Mouse (Mus musculus) megakaryocyte-erythroid progenitor cell, adult 5-6 weeks (primary cell): ENCODE data around the gene Zfp426. TPM values are rescaled to one million over a fixed set of nuclear protein-coding genes. Genes with fewer than 3 reads are reported as not detected.

Source experiments
- ATAC-seq: replicated peaks from 2 replicates; pipeline ENCODE4 v1.8.0; 2016; ENCODE audit warnings: mild to moderate bottlenecking, inconsistent platforms; ENCODE audit not compliant: severe bottlenecking, poor library complexity, low FRiP score, low TSS enrichment
- total RNA-seq, 2 experiments: library from RNA; stranded (forward) in 1 of 2; stranded (reverse) in 1 of 2; fragments of 200-1000, 215-1000 nt in 1 of 2; fragments of >200 nt in 1 of 2; fragmentation: Nextera tagmentation in 1 of 2; gene quantifications; 2 replicates each; pipeline ENCODE4 v1.2.3; 2014 to 2017

The Zfp426 gene
- total RNA-seq, 2 experiments from 2014 or later = 19.6 to 22.3 TPM

DNA sequence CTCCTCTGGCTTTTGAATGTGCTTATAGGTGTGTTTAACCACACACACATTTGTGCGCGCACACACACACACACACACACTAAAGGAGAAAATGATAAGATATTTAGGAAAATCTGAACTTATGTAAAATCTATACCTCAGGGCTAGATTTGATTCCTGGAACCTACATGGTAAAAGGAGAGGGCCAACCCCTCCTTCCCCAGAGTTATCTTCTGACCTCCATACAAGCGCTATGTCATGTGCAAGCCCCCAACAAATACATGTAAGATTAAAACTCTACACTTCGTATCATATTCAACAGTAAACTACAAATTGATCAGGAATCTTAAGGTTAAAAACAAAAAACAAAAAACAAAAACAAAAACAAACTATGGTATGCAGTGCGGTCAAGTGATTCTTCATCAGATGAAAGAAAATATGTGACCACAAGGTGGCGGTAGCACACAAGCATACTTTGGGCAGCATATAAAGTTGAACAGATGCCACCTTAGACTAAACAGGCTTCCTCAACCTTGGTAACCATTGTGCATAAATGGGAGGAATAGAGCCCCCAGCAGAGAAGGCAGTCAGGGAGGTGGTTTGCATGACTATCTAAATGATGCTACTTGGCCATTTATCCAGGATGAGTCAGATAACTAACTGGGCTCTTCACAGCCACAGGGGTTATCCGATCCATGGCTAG is 25.6 kb downstream of the Zfp426 start:
- ATAC-seq = peak; percentile 87

DNA sequence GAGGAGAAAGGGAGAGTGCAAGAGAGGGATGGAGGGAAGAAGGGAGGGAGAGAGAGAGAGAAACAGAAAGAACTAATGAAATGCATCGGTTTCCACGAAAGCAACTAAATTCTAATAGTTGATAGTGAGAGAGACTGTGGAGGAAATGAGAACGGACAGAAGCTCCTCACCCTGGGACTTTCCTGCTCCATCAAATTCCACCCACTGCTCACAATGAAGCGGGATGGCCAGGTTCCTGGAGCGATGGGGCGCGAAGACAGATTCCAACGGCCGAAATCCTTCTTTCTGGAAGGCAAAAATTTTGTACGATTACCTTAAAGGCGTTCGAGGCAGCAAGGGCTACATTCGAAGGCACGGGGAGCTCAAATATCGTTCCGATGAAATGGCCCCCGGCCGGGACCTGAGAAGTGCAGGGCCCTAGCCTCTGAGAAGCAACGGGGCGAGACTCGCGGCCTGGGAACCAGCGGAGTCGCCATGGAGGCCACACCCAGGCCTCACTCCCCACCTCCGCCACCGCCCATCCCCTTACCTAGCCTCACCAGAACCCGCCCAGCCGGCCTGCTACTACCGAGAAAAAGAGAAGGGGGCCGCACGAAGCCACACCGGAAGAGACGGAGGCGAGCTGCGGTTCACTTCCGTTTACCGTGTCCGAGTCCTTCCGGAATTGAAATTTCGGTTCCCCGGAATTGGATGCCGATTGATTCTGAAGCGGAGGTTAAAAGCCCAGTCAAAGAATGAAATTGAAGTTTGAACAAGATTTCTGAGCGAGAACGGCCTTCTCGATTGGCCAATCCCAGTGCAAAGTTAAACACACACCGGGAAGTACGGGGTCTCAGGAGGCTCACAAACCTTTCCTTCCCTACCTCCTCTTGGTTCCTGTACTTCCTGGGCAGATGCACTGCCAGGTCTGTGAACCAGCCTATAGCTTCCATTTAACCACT is 32.9 kb downstream of the Zfp426 start, which contains the start of gene Zfp26:
Zfp26 (minus strand) TSS at position 786 of the 941 bp plus-strand sequence.
- peak; percentile 97 for ATAC-seq

DNA sequence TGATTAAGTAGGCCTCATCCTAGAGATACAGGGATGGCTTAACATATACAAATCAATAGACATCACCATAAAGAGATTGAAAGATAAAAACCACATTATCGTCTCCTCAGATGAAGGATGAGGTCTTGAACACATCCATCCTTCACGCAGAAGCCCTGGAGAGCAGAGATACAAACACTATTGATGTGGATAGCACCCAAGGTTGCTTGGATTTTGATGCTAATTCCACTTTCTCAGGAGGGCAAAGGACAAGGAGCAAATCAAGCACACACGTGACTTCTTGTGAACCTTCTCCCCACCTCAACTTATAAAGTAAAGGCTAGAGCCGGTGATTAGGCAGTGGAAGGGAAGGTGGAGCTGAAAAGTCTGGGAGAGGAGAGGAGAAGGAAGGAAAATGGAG is 38.9 kb downstream of the Zfp426 start:
- no peak for ATAC-seq

DNA sequence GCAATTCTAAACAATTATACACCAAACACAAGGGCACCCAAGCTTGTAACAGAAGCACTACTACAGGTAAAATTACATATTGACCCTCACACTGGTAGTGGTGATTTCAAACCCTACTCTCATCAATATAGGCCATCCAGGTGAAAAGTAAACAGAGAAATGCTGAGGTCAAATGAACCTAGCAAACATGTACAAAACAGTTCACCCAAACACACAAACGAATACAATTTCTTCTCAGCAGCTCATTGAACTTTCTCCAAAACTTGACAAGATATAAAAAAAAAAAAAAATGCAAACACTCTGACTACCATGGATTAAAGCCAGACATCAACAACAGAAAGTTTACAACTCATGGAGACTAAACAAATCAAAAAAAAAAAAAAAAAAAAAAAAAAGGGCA is 41.1 kb downstream of the Zfp426 start:
- ATAC-seq = no peak

DNA sequence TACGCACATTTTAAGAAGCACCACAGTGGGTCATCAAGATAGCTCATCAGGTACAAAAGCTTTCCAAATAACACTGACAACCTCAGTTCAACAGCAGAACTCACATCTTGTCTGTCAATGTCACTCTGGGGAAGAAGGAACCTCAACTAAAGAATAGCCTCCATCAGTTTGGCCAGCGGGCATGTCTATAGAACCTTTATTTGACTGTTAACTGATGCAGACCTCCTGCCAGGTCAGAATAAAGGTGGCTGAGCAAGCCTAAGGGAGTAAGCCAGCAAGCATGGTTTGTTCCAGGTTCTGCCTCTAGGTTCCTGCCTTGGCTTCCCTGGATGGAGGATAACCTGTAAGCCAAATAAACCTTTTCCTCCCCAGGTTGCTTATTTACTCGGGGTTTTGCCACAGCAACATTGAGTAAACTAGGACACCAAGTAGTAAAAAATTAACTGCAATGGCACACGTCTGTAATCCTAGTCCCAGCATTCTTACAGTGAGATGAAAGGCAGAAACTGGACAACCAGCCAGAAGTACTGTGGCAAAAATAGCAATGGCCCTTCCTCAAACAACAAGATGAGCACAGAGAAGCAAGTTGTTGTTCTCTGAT is 49.3 kb downstream of the Zfp426 start:
- no peak for ATAC-seq

DNA sequence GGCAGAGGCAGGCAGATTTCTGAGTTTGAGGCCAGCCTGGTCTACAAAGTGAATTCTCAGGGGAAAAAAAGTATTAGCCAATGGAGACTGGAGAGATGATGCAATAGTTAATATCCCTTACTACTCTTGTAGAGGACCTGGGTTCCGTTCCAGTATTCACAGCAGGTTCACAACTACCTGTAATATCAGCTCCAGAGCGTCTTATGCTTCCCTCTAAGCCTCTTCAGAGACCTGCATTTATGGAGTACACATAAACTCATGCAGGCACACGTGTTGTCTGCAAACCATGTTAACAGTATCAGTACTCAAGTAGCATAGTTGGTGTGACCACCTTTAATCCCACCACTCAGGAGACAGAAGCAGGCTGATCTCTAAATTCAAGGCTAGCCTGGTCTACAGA is 62.5 kb downstream of the Zfp426 start:
- no peak for ATAC-seq

Other genes with a start within 250 kb of the Zfp426 start
- not detected in 2 replicates for gene Olfr39, start 210.4 kb downstream of the Zfp426 start, total RNA-seq (2014; fragmentation: Nextera tagmentation)
- gene Olfr39, start 210.4 kb downstream of the Zfp426 start, total RNA-seq (2017) = not detected in 2 replicates
- not detected in 2 replicates for gene Olfr873, start 194.2 kb downstream of the Zfp426 start, total RNA-seq (2014; fragmentation: Nextera tagmentation)
- not detected in 2 replicates for gene Olfr873, start 194.2 kb downstream of the Zfp426 start, total RNA-seq (2017)
- not detected in 2 replicates for gene Olfr18, start 156.7 kb downstream of the Zfp426 start, total RNA-seq (2014; fragmentation: Nextera tagmentation)
- gene Olfr18, start 156.7 kb downstream of the Zfp426 start, total RNA-seq (2017) = not detected in 2 replicates
- gene Zfp560, start 107.6 kb downstream of the Zfp426 start, total RNA-seq (2014; fragmentation: Nextera tagmentation) = 18.6 and 26.9 TPM in 2 replicates
- gene Zfp560, start 107.6 kb downstream of the Zfp426 start, total RNA-seq (2017) = 1.9 and 8.2 TPM in 2 replicates
- 27.8 and 32.3 TPM in 2 replicates for gene Zfp26, start 32.6 kb downstream of the Zfp426 start, total RNA-seq (2014; fragmentation: Nextera tagmentation)
- gene Zfp26, start 32.6 kb downstream of the Zfp426 start, total RNA-seq (2017) = 22.3 and 35.1 TPM in 2 replicates
- gene Zfp266, start 28.7 kb upstream of the Zfp426 start, total RNA-seq (2014; fragmentation: Nextera tagmentation) = 48.4 and 54.9 TPM in 2 replicates
- 46.8 and 47.2 TPM in 2 replicates for gene Zfp266, start 28.7 kb upstream of the Zfp426 start, total RNA-seq (2017)
- gene Zfp846, start 88.5 kb upstream of the Zfp426 start, total RNA-seq (2014; fragmentation: Nextera tagmentation) = 7.8 and 10.1 TPM in 2 replicates
- 6.6 and 8.8 TPM in 2 replicates for gene Zfp846, start 88.5 kb upstream of the Zfp426 start, total RNA-seq (2017)
- 379 and 438 TPM in 2 replicates for gene Ubl5, start 150.1 kb upstream of the Zfp426 start, total RNA-seq (2014; fragmentation: Nextera tagmentation)
- gene Ubl5, start 150.1 kb upstream of the Zfp426 start, total RNA-seq (2017) = 101 and 188 TPM in 2 replicates
- gene Fbxl12, start 152.0 kb upstream of the Zfp426 start, total RNA-seq (2014; fragmentation: Nextera tagmentation) = 19.6 and 24.5 TPM in 2 replicates
- gene Fbxl12, start 152.0 kb upstream of the Zfp426 start, total RNA-seq (2017) = 2.6 and 3.8 TPM in 2 replicates
- gene Pin1, start 159.3 kb upstream of the Zfp426 start, total RNA-seq (2014; fragmentation: Nextera tagmentation) = 15.2 and 18.6 TPM in 2 replicates
- gene Pin1, start 159.3 kb upstream of the Zfp426 start, total RNA-seq (2017) = 11.5 and 18.2 TPM in 2 replicates